Mouse (Mus musculus) cerebellum, adult 8-10 months (tissue): ENCODE data around the gene Synpo2l.

Source experiments
- DNase-seq: peaks from one replicate; pipeline ENCODE4 v3.0.0; 2022

Synpo2l gene

GRCm38 (mm10) chr14:20677906-20678305, 9.8 kb upstream of the Synpo2l start:
- DNase-seq, result no peak

DNA sequence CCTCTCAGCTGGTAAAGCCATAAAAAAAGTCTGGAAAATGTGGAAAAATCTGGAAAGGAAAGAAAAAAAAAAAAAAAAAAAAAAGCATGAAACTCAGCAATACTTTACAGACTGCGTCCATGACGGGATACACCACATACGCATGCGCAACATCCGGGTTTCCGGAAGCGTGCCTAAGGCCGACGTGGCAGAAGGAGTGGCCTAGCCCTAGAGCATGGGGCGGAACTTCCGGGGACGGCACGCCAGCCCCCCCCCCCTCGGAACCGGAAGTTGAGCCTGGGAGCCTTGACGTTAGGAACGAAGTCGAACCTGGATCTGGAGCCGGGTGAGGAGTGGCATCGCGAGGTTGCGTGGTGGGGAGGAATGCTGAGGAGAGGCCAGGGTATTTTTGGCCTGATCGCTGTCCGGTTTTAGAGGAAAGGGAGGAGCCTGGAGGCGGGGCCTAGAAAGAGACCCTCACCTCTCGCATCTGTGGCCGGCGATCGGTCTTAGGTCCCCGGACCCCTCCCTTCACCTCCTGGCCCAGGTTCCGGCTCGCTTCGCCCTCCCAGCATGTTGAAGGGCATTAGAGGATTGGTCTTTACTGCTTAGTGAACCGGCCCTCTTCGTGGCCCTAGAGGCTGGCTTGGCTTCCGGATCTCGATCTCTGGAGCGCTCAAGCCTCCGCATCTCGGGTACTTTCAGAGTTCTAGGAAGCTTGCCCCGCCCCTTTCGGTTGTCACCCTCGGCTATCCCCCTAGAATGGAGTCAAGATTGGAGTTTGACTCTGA, 6.1 kb upstream of the Synpo2l start, which contains the start of gene Sec24c:
Gene Sec24c, plus strand, starts transcription at position 245 of the 770 bp plus-strand sequence.
- DNase-seq, result peak; percentile 95

GRCm38 (mm10) chr14:20673735-20674063, 5.5 kb upstream of the Synpo2l start:
- no peak for DNase-seq

DNA sequence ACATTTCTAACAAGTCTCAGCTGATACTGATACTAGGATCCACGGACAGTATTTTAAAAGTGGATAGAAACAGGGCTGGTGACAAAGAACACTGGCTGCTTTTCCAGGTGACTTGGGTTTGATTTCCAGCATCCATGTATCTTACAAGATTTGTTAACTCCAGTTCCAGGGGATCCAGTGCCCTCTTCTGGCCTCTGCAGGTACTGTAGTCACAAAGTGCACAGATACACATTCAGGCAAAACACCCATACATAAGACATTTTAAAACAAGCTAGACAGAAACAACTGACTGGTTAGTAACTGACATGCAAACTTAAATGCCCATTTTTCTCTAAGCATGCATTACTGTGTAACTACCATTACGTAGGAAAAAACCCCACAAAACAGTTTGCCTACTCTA, 4.8 kb upstream of the Synpo2l start:
- peak; percentile 36 for DNase-seq

DNA sequence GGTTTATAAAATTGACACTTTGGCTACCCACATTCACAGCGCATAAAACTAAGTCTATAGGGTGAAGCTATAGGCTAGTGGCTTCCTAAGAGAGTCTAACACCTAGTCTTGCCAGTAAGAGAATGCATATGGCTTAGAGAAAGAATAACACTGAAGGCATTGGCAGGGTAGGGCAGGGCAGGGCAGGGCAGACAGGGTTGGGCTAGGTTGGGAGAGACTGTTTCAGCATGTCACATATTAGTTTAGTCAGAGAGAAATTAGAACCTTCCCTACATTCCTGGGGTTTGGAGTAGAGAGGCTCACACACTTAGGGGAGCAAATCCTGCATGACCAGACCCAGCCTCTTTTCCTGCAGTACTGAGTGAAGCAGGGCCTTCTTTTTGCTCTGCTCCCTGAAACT, 685 bp downstream of the Synpo2l start:
- no peak for DNase-seq

GRCm38 (mm10) chr14:20664436-20664835, 3.7 kb downstream of the Synpo2l start:
- DNase-seq, result no peak

GRCm38 (mm10) chr14:20663601-20664000, 4.6 kb downstream of the Synpo2l start:
- no peak for DNase-seq

DNA sequence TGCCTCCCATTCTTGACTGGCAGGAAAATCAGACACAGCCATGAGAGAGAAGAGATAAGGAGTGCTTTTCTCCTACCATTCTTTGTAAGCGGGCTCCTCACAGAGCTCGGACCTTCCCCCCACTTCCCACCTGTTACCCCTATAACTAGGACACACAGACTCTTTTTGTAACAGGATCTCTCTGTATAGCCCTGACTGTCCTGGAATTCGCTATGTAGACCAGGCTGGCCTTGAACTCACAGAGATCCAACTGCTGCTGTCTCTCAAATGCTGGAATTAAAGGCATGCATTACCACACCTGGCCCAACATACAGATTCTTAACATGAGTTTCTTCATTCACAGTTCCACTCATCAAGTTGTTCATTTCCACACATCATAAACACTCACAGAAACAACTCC, 5.4 kb downstream of the Synpo2l start:
- DNase-seq, result no peak

GRCm38 (mm10) chr14:20661661-20662331, 6.4 kb downstream of the Synpo2l start:
- DNase-seq, result peak; percentile 34

DNA sequence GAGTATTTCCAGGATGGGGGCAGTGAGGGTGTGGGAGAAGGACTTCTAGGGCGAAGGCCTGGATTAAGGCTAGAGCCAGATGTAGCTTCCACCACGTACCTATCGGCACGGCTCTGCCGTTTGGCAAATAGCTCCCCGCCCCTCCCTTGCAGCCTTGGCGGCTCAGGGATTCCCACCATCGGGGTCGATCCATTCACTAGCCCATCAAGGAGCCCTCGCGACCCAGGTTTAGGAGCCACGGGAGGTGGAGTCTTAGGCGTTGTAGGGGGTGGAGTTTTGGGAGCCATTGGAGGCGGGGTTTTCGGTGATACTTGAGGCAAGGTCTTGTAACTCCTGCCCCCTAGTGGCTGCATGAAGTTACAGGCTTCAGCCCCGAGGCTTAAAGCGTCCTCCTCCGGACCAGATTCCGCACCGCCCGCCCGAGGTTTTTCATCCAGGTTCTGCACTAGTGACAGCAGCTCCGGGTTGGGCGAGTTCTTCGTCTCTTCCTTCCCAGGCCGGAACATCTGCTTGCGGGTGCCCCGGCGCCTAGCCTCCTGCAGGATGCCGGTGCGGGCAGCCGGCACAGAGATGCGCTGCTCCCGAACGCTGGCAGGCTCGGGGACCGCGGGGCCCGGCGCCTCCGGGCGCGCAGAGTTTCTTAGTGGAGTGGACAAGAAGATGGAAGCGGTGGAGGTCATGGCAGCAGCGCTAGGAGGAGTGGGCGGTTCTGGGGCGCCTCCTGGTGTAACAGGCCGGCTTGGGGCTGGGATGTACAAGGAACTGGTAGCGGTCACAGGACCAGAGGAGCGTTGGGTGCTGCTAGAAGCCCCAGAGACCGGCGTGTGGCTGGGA, 7.1 kb downstream of the Synpo2l start:
- peak; percentile 96 for DNase-seq

DNA sequence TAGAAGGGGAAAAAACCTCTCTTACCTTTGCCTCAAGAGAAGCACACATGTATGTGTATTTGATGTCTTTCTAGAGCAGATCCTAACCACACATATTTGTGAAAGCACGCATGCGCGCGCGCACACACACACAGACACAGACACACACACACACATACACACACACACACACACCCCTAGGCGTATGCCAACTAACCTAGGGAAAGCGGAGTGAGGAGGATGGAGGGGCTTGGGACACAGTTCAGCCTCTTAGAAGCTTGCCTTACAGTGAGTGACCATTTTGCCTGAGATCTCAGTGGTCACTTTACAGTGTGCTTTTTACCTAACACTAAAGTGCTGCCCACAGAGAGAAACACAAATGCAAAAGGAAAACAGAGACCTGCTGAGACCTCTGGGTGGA, 8.5 kb downstream of the Synpo2l start:
- no peak for DNase-seq

GRCm38 (mm10) chr14:20658902-20659301, 9.3 kb downstream of the Synpo2l start:
- DNase-seq, result no peak

- DNase-seq, result peak; percentile 33
Observed at GRCm38 (mm10) chr14:20658326-20658725, 9.8 kb downstream of the Synpo2l start.

- DNase-seq, result no peak
Observed at GRCm38 (mm10) chr14:20656361-20656760, 11.8 kb downstream of the Synpo2l start, which contains the start of gene Myoz1. Myoz1 (minus strand) TSS chr14:20656540.

DNA sequence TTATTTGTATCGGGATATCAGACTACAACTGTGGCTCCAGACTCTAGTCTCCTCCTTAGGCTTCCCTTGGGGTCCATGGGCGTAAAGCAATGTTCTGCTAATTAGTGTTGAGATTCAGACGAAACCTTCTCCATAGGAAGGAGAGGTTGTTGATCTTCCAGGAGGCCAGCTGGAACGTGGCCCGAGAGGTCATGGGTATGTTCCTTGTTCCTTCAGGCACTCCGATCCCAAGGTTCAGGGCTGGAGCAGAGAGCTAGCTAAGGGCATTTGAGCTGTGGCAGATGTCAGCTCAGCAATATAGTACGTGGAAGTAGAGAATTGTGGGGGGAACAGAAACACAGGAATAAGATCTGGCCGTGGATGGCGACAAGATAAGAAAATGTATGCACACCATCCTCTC, 12.4 kb downstream of the Synpo2l start:
- no peak for DNase-seq

- no peak for DNase-seq
Observed at GRCm38 (mm10) chr14:20654690-20655421, 13.3 kb downstream of the Synpo2l start.

GRCm38 (mm10) chr14:20651722-20652256, 16.4 kb downstream of the Synpo2l start:
- DNase-seq, result no peak

DNA sequence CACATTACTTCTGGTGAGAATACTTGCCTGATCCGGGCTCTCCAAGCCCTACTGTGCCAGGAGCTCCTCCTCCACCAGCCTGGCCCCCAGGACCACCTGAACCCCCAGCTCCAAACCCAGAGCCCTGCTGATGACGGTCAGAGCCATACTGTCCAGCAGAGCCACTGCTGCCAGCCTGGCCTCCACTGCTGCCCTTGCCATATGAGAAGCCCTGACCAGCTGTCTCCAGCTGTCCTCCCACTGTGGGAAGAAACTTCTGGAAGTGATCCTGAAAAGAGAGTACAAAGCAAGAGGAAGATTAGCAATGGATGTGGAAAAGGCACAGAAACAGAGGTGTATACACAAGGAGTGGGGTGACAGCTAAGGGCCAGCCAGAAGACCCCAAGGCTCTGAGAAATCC, 17.2 kb downstream of the Synpo2l start:
- no peak for DNase-seq

GRCm38 (mm10) chr14:20646381-20646780, 21.8 kb downstream of the Synpo2l start:
- no peak for DNase-seq

- no peak for DNase-seq
Observed at GRCm38 (mm10) chr14:20645547-20645946, 22.6 kb downstream of the Synpo2l start.

GRCm38 (mm10) chr14:20641438-20641875, 26.7 kb downstream of the Synpo2l start:
- no peak for DNase-seq

GRCm38 (mm10) chr14:20640644-20641437, 27.3 kb downstream of the Synpo2l start, which contains the start of gene Usp54:
Usp54 (minus strand) TSS chr14:20641063.
- peak; percentile 95 for DNase-seq
